Mouse (Mus musculus): ENCODE results near the gene Mdk.

DNA sequence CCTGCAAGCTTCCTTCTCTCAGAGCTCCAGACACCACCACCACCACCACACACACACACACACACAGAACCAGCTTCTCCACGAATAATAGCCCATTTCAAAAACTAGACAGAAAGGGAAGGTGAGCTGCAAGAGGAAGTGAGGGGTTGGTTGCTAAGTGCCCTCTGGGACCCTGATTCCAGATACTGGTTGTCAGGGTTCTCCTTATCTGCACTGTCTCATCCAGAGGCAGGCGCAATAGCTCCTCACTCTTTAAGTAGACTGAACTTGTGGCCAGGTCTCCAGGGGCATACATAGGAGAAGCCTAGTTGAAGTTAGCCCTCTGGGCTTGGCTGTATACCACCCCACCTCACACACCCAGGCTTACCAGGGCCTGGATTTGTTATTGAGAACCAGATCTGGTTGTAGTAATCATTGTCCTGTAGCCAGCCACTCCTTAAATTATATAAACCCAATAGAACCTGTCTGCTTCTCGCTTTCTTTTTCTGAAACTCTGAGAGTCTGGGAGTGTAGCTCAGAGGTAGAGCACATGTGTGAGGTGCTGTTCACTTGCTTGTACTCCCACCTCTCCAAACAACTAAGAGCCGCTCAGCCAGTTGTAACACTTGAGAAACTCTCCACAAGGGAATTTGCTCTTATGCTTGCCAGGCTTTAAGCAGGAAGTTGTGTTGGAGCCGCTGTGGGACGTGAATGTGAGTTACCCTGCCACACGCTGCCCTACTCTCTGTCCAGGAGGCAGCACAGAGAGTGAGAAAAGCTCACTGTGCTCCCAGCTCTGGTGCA is 18.6 kb downstream of the Mdk start:
- TF ChIP-seq CTCF (IDR thresholded peaks at IDR 0.05; ENCODE audit: extremely low read depth, insufficient read depth, insufficient read length, insufficient replicate concordance) (no peak), POLR2A (IDR thresholded peaks at IDR 0.05; ENCODE audit: low read depth, low read length) (no peak)
